Mouse (Mus musculus) lung, postnatal 10 days (tissue): ENCODE results near the gene Mydgf.
A peak's percentile ranks its signal among the peaks of the same experiment; 100 is the strongest.

Source experiments
- DNase-seq: peaks from one replicate; pipeline ENCODE4 v3.0.0; 2021

Gene Mydgf

GRCm38 (mm10) chr17:56141702-56142605, 41.8 kb downstream of the Mydgf start:
- DNase-seq = no peak

- DNase-seq = peak; percentile 78
These were observed 43.7 kb downstream of the Mydgf start, which contains the start of gene Sema6b for GRCm38 (mm10) chr17:56139858-56140595. Gene Sema6b (minus strand): TSS chr17:56140343.

- no peak for DNase-seq
These were observed 44.4 kb downstream of the Mydgf start for GRCm38 (mm10) chr17:56139355-56139754.

GRCm38 (mm10) chr17:56137839-56138613, 45.7 kb downstream of the Mydgf start:
- no peak for DNase-seq

- no peak for DNase-seq
These were observed 47.2 kb downstream of the Mydgf start for GRCm38 (mm10) chr17:56136558-56136957.

- peak; percentile 83 for DNase-seq
These were observed 49.2 kb downstream of the Mydgf start for GRCm38 (mm10) chr17:56134463-56134971.

- peak; percentile 72 for DNase-seq
These were observed 50.0 kb downstream of the Mydgf start for GRCm38 (mm10) chr17:56133457-56134363.

GRCm38 (mm10) chr17:56132661-56133060, 51.1 kb downstream of the Mydgf start:
- peak; percentile 78 for DNase-seq

GRCm38 (mm10) chr17:56131814-56132213, 51.9 kb downstream of the Mydgf start:
- DNase-seq = peak; percentile 79

GRCm38 (mm10) chr17:56131136-56131535, 52.6 kb downstream of the Mydgf start:
- no peak for DNase-seq

- no peak for DNase-seq
These were observed 55.5 kb downstream of the Mydgf start for GRCm38 (mm10) chr17:56128246-56128645.

GRCm38 (mm10) chr17:56126175-56126574, 57.5 kb downstream of the Mydgf start:
- no peak for DNase-seq
